Mouse (Mus musculus) gastrocnemius, adult 2 months (tissue): ENCODE measurements at regions not wholly inside any gene's neighbourhood (a gene's known extent, or its start where the extent isn't known, plus 50 kb on each side); places are given as distances from the start of the nearest gene placed in this dataset.

Source experiments
- DNase-seq: peaks from one replicate; pipeline ENCODE4 v3.0.0; 2022
- H3K27ac ChIP-seq: fragments of 200-600 bp; 2 replicates; pipeline ENCODE4 v1.8.1; 2022; ENCODE audit warnings: mild to moderate bottlenecking
- H3K4me3 ChIP-seq: fragments of 200-600 bp; 2 replicates; pipeline ENCODE4 v1.8.1; 2022; ENCODE audit warnings: mild to moderate bottlenecking, moderate library complexity
- CTCF ChIP-seq: fragments of 200-600 bp; IDR thresholded peaks from 2 replicates; pipeline ENCODE4 v1.8.1; 2022; ENCODE audit warnings: antibody characterized with exemption, mild to moderate bottlenecking, moderate library complexity
- intact Hi-C: fragments of 180-260 bp; cut with DNase I; formaldehyde crosslinking; loops from one replicate; pipeline ENCODE4 v1.15.1; 2025

DNA sequence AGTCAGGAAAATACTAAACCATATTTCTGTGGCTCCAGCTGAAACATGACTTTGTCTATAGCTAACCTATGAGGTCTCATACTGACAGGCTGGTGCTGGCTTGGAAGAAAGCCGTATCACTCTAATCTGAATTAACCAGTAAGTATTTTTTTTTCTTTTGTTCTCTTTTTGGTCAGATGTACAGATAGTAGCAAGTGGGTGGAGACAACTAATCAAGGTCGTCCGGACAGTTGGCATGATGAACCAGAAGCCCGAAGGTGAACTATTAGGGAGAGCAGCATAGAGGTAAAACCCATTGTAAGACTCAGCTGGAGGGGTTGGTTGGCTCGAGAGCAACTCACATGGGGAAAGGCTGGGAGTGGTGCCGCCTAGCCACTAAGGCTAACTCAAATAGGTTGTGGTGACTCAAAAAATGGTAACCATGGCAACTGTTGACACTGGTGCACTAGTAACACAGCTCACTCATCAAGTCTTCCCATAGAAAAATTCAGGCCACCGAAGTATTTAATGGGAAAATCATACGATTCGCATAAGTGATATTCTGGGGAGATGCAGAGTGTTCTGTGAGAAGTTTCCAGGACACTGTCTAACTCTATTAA lies 50.3 kb upstream of the Csf1 start:
- Histone ChIP-seq H3K4me3 (no peak overlapping the region), H3K27ac (no peak overlapping the region)
- intact Hi-C loops, result no loop called here
- no peak for DNase-seq
- no peak for TF ChIP-seq CTCF
